Mouse (Mus musculus) layer of hippocampus, postnatal 25 days (tissue): ENCODE data around the gene Krt36. TPM values are rescaled to one million over a fixed set of nuclear protein-coding genes. Genes with fewer than 3 reads are reported as not detected.
A peak's percentile ranks its signal among the peaks of the same experiment; 100 is the strongest.

Experiments
- DNase-seq, 2 experiments: peaks; one replicate each; pipeline ENCODE4 v3.0.0; 2022; ENCODE audit warnings: mixed read lengths in 2 of 2, low spot score in 1 of 2; ENCODE audit errors: extremely low spot score in 1 of 2
- total RNA-seq, 2 experiments: library from RNA; stranded (reverse); gene quantifications; 2 replicates each; pipeline ENCODE4 v1.2.3; 2021

The Krt36 gene
- total RNA-seq = not detected

DNA sequence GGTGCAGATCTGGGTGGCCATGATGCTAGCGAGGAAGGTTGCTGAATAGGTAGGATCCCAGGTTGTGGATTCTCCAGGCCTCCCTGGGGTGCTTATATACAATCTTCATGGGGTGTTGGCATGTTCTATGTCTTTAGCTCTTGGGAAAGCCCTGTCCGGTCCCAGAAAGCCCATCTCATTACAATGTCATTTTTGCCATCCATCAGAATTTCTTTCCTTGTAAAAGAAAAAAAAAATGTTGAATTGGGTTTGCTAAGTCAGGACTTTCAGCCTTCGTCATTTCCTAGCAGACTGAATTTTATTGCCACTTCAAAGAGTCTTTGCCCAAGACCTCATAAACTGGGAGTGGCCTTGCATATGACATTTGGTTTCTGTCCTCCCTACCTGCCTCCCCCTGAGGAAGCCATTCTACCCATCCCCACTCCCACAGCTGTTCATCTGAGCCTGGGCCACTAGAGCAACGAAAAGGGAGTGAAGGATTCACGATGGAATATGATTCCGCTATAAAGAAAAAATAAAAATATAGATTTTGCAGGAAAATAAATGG lies at the start of gene Krt36:
Gene Krt36, minus strand, starts transcription at position 51 of the 547 bp plus-strand sequence.
- DNase-seq = no peak

DNA sequence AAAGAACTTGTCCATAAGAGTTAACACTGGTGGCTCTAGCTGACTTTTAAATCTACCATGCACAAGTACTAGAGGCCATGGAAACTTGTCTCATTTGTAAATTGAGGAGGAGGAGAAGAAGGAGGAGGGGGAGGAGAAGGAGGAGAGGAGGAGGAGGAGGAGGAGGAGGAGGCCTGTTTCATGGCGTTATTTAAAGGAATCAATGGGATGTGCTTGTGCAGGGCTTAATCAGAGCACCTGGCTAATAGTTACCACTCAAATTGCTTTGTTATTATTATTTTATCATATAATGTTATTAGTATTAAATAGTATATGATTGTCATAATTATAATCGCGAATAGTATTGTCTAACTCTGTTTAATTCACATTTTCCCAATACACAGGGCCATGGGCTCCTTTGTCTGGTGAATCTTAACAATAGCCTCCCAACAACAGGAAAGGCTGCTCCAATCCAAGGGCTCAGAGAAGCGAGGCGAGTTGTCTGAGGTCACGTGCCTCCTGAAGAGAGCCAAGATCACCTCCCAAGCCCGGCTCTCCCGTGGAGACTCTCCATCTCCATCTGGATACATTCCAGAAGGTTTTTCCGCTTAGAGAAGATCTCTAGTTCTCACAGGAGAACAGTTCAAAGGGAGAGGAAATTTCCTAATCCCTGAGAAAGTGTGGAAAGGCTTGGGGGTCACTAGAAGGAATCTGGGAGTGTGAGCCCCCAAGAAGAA lies 43.3 kb upstream of the Krt36 start, which contains the start of gene Krt19:
Gene Krt19, minus strand, starts transcription at position 51 of the 716 bp plus-strand sequence.
- DNase-seq = no peak

DNA sequence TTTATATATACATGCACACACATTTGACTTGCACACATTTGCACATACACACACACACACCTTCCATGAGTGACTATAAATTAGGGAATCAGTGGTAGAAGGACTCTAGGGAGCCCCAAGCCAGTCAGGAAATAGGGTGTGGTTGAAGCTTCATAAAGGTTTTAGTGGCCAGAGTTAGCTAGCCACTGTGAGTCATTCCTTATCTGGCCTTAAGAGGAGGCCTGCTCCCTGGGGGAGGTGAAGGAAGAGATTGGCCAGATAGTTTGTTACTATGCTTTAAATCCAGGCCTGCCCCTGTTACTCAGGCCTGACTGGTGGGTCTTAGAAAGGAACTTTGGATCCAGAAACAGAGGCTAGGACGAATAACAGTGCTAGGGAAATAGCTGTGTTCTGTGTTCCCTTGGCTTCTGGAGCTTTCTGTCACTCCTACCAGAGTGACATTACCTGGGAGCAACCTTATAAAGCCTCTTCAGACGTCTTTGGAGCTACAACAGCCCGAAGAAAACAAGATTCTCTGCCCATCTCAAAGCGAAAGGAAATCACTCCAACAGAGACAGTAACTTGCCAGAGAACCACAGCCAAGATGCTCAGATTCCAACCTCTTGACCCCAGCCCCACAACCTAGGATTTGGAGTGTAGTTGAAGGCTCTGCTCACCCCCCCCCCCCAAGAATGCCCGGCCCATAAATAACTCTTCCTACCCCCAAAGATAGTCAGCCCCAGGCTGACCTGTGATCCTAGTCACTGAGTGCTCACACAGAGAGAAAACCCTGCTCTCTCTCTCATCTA lies 42.3 kb upstream of the Krt36 start:
- no peak for DNase-seq

DNA sequence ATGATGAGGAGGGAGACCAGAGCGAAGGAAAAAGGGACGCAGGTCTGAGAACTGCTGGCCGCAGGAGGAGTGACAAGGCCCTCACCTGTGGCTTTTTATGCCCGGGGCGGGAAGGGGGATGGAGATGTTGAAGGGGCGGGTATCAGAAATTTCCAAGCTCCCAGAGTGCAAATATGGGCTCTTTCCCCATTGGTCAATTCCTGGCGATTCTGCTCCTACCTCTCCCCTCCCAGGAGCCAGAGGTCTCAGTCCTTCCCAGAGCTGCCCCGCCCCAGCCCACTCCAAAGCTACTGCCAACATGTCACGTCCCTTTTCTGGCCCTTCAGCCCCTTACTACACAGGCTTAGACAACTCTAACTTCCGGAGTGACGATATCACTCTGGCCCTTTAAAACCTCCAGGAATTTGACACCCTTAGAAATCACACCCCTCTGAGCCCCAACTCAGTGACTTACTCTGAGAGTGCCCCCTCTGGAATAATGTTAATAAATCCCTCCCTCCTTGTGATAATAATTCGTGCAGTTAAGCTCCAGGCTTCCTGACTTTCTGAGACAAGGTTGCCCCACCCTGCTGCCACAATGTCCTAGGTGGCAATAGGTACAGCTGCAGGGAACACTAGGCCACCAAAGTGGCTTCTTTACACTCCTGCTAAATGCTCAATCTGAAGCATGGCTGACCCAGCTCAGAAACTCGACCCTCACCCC lies 40.6 kb upstream of the Krt36 start:
- DNase-seq = no peak

DNA sequence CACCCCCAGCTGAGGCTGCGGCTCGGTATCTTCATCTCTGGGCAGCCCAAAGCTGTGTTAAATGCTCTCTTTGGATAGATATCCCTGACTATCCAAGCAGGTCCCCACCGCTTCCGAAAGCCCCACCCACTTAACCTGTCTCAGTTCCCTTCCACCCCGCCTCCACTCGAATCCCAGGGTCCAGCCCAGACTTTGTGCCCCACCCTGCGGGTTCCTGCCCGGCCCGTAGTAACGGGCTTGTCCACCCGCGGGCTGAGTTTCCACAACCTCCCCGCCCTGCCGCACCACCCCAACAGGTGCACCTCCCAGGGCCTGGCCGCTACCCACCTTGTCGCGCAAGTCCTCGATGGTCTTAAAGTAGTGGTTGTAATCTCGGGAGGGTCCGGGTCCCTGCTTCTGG lies 39.7 kb upstream of the Krt36 start:
- DNase-seq = no peak

DNA sequence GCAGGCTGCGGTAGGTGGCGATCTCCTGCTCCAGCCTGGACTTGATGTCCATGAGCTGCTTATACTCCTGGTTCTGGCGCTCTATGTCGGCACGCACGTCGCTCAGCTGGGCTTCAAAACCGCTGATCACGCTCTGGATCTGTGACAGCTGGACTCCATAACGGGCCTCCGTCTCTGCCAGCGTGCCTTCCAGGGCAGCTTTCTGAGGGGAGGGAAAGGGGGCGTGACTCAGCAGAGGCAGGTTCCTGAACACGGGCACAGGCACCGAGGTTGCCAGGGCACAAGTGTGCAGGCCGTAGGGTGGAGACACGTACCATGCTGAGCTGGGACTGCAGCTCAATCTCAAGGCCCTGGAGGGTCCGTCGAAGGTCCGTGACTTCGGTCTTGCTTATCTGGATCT lies 35.5 kb upstream of the Krt36 start:
- DNase-seq = no peak

DNA sequence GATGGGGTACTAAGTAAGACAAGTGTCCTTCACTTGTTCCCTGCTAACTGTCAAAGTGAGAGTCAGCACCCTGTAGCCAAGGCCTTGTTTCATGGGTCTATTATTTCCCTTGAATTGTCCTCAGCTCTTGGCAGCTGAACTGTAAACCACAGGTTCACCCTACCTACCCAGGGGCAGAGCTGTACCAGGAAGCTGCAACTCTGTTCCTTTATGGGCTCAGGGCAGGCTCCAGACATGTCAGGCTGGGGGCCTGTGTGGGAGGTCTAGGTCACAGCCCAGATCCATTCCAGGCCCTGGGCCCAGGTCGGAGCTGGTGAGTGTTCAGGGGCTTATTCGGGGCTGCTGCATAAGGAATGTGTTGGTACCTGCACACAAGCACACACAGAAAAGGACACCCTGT lies 34.0 kb upstream of the Krt36 start:
- no peak for DNase-seq

DNA sequence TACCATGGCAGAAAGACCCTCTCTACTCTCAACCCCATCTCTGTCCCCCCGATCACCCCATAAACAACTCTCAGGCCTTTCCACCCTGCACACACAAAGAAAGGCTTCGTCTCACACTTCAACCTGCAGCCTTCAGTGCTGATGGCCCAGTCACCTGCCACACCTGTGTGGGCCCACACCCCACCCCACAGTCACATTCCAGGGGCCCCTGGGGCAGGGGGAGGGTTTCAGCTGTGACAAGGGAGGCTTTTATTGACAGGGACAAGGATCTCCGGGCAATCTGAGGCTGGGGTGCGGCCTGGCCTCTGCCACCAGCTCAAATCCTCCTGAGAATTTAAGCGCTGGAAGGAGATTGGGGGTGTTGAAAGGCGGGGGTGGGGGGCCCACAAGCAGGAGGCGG lies 33.4 kb upstream of the Krt36 start:
- no peak for DNase-seq

DNA sequence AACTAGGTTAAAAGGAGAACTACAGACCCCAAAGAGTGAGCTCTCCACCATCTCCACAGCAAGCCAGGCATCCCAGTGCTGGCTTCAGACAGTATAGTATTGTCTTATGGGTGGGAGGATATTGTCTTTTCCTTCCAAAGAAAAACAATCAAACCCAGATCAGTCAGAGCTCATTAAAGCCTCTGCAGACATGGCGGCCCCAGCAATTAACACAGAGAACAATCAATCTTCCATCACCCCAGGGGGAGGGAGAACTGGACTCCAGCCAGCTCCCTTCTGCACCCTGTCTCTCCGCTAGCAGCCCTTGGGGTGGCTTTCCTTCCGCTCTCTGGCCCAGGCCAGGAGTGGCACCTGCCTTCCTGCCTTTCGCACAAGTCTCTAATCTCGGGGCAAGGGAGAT lies 32.3 kb upstream of the Krt36 start:
- DNase-seq = peak in 1 of 2 experiments; percentile 5

DNA sequence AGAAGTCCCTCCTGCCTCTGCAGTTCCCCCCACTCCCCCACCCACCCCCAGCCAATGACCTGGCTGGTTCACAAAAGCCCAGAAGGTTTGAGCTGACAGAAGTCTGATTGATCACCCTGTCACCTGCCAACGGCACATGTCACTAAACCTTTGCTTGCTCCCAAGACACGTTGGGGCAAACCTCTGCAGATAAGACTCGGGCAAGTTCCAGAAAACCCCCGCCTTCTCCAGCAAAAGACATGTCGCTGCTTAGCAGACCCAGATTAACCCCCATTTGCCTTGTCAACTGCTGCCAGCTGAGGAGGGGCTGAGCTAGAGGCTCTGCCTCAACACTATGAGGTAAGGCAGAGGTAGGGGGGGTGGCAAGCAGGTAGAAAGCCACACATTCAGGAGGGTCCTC lies 31.1 kb upstream of the Krt36 start:
- DNase-seq = no peak

DNA sequence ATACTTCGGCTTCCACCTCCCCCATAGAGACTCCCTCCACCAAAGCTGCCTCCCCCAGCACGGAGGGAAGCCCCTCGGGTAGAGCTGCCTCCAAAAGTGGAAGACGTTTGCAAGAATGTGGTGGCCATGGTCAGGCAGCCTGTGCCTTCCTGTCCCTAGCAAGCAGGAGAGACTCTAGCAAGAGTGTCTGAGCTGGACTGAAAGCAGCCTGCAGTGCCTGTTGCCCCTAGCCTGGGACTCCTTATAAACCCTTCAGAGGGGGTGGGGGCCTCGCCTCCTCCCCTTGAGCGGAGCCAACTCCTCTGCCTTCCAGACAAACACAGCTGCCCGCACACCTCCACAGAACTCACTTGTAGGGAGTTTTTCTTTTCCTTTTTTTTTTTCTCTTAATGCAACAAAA lies 30.3 kb upstream of the Krt36 start, which contains the start of gene Krt15:
Gene Krt15, minus strand, starts transcription at position 198 of the 400 bp plus-strand sequence.
- DNase-seq = no peak

DNA sequence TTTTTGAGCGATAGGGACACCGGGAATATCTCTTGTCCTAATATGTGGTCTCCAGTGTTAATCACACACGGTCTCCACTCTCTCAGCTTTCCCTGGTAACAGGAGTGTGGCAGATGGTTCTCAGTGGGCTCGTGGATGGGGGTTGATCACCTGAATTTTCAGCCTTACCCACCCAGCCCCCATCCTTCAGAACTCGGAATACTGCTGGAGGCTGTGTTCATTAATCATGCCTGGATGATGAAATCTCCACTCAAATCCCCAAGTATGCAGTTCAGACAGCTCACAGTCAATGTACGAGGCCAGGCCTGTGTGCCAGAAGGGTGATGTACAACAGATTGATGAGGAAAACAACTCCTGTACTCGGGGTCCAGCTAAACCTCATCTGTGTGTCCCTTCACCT lies 19.5 kb upstream of the Krt36 start:
- no peak for DNase-seq

DNA sequence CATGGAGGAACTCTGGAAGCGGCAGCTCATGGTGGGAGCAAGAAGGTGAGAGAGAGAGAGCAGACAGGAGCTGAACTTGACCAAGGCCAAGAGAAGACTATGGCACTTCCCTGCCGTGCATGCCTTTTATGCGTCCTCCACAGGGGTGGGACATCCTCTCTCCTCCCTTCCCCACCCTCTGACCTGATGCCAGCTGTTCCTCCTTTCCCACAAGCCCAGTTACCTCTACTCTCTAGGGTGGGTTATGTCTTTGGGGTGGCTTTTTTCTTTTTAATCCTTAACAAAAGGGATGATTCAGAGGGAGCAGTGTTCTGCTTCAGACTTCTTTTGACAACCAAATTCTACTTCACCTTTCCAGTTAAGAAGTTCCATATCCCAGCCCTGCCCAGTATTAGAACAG lies 16.0 kb upstream of the Krt36 start, which contains the start of gene Krt13:
Gene Krt13, minus strand, starts transcription at position 101 of the 400 bp plus-strand sequence.
- no peak for DNase-seq

DNA sequence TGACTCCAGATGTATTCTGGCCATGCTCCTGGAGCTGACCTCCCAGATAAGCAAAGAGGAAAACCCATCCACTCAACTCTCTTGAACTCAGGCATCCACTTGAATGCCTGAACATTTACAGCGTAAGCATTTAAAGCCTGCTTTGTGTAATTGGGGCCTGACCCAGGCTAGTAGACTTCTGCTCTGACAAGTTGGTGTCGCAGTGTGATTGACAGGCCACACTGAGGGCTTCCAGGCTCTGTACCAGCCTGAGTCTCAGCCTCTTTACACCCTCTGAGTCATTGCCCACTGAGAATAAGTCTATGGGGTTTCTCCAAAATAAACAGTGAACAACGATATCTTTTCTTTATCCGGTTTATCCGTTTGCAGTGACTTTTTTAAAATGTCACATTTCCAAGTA lies 14.9 kb upstream of the Krt36 start:
- no peak for DNase-seq

DNA sequence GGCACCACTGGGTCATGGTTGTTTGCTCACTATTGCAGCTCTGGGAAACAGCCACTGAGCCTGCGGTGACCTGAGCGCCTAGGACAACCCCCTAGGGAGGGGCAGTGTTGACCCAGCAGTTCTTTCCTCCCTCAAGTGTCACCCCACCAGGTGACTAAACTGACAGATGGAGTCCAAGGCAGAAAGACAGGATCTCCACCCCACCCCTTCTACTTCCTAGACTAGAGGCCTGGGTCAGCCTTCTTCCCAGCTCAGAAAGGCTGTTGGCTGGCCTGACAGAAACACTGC lies 8.3 kb upstream of the Krt36 start:
- no peak for DNase-seq

DNA sequence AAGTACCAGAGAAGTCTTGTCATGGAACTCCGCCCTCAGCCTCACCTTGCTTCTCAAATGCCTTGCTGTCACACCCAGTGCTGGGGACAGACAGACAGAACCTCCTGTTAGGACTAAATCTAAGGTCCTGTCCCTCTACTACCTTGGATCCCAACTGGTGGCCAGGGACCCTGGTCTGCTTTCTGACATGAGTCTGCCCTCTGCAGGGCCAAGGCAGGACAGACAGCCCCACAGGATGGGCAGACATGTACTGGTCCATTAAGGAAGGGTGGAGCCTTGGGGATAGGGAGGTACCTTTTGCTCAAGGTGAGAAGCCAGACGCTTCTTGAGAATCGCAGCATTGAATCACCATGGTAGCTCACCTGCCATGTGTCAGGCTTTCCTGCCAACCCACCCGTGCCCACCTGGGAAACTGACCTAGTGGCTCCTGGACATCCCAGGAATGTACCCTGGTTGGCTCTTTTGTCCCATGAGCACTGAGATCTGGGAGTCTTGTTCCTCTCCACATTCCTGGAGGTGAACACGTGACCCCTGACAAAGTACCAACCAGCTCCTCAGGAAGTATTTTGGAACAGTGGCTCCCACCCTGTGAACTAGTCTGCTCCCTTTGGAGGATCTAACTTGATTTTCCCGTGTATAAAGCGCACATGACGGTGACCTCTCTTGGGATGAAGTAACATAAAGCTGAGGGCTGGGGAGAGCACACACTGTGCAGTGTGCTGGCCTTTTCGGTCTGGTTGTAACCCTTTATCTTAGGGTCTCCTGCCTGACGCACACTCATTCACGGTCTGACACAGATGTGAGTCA lies 7.7 kb upstream of the Krt36 start:
- DNase-seq = no peak

DNA sequence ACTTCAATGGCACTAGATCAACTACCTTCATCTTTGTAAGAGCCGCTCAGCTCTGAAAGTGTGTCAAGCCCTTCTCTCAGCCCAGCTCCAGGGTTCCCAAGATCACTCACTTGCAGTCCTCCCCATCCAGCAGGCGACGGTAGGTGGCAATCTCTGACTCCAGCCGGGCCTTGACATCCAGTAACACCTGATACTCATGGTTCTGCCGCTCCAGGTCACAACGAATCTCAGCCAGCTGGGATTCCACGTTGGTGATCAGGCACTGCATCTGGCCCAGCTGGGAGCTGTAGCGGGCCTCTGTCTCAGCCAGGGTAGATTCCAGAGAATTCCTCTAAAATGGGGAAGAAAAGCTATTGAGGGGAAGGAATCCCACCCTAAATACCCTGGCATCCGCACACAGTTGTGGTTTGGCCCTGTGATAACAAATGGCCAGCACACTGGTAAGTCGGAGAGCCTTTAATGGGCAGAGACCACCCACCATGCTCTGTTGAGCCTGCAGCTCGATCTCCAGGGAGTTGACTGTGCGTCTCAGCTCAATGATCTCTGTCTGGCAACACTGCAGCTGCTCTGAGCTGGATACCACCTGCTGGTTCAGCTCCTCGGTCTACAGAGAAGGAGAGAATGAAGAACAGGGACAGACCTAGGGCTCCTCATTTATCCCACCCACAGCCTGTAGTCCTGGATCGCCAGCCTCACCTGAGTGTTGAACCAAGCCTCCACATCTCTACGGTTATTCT lies 2.6 kb downstream of the Krt36 start:
- no peak for DNase-seq

DNA sequence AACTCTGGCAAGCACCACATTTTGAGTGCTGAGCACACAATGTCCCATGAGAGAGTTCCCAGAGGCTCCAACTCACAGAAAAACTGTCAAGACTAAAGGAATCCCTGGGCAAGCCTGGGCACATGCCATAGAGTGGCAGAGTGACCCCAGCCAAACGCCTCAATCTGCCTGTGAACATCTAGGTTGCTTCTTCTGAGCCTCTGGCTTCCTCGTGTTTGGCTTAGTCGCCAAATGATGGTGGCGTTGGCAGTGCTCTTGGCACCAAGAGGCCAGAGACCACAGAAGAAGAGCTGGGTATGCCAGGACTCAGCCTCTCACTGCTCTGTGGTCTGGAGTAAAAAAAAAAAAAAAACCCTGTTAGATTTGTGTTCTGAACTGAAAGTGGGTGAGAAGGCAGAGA lies 5.0 kb downstream of the Krt36 start:
- no peak for DNase-seq

DNA sequence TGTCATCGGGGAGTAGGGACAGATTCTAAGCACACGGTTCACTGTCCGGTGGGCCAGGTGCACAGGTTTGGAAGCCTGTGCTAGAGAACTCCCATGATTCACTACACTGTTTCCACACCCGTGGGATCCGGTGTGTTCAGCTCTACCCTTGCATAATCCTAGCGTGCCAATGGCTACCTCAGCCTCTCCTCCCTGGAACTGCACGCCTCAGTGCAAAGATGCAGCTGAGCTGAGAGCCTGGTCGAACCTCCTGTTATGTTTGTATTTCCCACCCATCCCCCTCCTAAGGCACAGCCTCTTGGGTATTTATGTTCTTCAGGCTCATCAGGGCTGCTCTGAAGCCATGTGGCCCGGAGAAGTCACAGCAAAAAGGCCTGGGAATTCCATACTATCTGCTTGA lies 7.6 kb downstream of the Krt36 start:
- DNase-seq = no peak

DNA sequence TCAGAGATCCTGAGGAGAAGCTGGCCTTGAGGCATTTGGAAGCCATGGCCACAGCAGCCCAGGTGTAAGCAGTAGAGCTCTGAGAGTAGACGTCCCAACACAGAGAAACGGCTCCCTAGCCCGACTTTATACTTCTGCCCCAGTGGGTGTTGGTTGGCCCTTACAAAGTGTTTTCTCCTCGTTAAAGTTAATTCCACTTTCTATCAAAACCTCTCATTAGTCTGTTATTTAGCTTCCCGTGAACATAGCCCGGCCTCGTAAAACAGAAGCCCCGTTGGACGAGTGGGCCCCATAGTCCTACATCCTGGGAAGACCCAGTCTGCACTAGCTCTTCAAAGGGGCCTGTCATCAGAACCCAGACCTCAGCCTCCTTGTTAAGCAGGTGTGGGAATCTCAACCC lies 9.3 kb downstream of the Krt36 start, which contains the start of gene Krt35:
Gene Krt35, minus strand, starts transcription at position 101 of the 400 bp plus-strand sequence.
- DNase-seq = no peak
